Mouse (Mus musculus) megakaryocyte progenitor cell, adult 5-6 weeks (primary cell): ENCODE measurements around the gene Prl8a2. TPM values are rescaled to one million over a fixed set of nuclear protein-coding genes. Genes with fewer than 3 reads are reported as not detected.

ENCODE experiments used
- ATAC-seq: replicated peaks from 2 replicates; pipeline ENCODE4 v1.8.0; 2016; ENCODE audit warnings: mild to moderate bottlenecking, moderate TSS enrichment, inconsistent platforms; ENCODE audit not compliant: poor library complexity
- total RNA-seq, 2 experiments: library from RNA; stranded (forward) in 1 of 2; stranded (reverse) in 1 of 2; fragments of 157-497, 149-512 nt in 1 of 2; fragments of 200-1000 nt in 1 of 2; gene quantifications; 2 replicates each; pipeline versions ENCODE4 v1.2.3 to v1.2.4; 2015 to 2017

Prl8a2 gene
- not detected in 2 replicates for total RNA-seq (2015)
- not detected in 2 replicates for total RNA-seq (2017)

DNA sequence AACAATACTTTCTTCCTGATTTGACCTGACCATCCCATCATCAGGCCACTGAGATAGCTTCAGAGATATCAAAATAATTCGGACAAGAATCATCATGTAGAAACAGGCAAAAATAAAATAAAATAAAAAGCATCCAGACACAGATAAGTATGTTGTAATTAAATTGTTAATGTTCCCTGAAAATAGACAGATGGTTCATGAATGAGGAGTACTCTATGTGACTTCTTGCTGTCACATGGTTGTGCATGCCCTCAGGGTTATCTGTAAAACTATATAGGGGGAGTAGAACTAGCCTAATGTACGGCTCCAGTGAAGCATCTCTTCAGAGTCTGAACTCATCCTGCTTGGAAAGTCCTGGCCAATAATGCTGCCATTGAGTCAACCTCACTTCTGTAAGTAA, at the start of gene Prl8a2:
Gene Prl8a2, plus strand, starts transcription at position 301 of the 400 bp plus-strand sequence.
- no peak for ATAC-seq

DNA sequence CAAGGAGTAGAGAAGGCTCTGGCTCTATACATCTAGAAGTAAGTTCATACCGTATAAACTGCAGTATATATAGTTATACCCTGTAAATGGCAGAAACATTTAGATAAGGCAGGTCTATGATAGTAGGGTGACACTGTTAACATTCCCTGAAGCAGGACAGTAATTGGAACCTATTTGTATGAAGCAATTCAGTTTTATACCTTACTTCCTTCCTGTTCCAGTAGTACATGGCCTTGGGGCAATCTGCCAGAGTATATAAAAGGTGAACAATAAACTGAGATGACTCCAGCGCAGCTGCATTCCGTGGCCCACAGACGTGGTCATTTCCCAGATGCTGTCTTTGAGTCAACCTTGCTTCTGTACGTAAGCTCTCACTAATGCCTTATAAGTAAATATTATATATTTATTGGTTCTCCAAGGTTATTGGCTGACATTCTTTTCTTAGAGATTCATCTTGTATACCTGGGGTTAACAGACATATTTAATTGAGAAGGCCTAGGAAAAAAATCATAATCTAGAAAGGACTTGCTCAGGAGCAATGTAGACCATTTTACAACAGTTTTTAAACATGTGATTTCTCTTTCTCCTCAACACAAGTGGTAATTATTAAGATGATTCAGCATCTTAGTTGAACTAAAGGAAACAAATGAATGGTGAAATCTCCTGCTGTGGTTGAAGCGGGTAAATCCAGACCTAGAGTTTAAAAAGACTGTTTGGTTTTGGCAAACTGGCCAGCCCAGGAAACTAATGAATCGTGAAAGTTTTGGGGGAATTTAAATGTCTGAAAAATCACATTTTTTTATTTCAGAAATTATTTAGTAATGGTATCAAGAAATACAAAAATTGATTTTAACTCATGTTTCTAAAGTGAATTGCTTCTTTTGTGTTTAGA, 32.9 kb upstream of the Prl8a2 start, which contains the start of gene Prl6a1:
Gene Prl6a1, plus strand, starts transcription at position 294 of the 892 bp plus-strand sequence.
- no peak for ATAC-seq

DNA sequence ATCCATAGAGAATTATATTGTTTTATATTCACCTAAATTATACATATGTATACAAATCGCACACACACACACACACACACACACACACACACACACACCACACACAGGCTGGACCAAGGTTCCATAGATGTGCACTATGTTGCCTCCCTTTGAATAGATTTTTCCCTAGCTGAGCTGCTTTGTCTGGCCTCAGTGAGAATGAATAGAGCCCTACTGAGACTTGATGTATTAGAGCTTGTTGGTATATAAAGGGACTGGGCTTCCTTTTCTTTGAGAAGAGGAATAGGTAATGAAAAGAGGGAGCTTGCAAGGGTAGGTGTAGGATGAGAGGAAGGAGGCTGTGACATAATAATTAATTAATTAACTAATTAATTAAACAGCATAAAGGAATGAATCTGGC, 10.5 kb upstream of the Prl8a2 start:
- ATAC-seq, result no peak

DNA sequence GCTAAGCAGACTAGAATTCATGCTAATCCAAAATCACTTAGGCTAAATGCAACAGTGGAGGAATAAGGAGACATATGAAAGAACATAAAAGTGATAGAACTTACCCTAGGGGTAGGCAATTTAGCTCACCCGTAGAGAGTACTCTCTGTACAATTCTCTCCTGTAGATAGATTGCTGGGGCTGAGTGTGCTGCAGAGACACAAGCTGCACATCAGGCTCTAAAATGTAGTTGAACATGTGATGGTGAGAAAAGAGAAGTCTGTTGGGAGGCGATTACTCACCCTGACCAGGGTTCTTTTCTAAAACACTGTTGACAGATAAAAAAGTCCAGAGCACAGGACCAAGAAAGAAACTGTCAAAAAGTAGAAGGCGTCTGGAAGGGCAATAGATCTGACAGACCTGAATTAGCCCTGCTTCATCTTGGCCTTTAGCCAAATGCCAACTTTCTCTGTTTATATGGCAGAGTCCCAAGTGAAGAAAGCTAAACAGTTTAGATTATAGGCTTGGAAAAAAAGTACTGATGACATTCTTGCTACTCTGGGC, 2.7 kb upstream of the Prl8a2 start:
- no peak for ATAC-seq

DNA sequence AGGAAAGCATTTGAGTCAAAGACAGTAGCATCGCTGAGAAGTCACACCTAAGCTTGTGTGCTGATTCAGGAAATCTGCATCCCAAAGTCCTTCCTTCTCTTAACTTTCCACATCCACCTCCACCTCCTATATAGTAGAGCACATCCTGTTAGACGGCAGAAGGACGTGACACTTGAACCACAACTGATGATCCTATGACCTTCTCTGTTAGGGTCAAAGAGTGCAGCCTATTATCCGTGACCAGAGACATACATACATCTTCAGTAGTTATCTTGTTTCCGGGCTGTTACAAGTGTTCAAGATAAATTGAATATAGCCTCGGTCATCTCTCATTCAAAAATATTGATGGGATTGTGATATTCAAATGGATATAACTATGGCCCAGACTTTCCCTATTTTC, 45.3 kb downstream of the Prl8a2 start, which contains the start of gene Prl2b1:
Gene Prl2b1, minus strand, starts transcription at position 101 of the 400 bp plus-strand sequence.
- no peak for ATAC-seq

DNA sequence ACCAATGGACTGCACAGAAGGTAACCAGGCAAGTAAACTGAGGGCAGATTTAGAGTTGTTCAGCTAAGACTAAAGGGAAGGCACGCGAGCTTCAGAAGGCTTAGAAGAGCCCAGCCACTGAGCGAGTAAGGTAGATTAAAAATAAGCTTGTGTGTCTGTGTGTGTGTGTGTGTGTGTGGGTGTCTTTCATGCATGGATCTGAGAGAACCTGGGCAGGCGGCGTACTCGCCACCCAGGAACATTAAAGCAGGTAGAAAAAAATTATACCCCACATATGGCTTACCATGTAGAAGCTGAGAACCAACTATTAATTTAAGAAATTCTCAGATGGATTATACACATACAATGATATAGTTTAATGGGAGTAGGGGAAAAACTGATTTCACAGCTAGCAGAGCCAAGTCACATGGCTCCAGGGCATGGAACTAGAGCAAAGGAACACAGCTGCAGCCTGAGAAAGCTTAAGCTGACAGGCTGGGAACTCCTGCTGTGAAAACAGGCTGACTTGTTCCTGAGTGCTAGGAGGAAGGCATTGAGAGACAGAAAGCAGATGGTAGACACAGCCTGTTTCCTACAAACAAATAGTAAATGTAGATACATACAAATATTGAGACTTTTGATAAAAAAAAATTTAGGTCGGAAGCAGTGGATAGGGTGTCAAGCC, 53.7 kb downstream of the Prl8a2 start:
- no peak for ATAC-seq

Other genes starting within 250 kb of the Prl8a2 start
- gene Prl3d2, start 224.0 kb upstream of the Prl8a2 start, total RNA-seq (2015), result not detected in 2 replicates
- gene Prl3d2, start 224.0 kb upstream of the Prl8a2 start, total RNA-seq (2017), result not detected in 2 replicates
- not detected in 2 replicates for gene Prl3d3, start 188.9 kb upstream of the Prl8a2 start, total RNA-seq (2015)
- gene Prl3d3, start 188.9 kb upstream of the Prl8a2 start, total RNA-seq (2017), result not detected in 2 replicates
- not detected in 2 replicates for gene Prl3c1, start 149.0 kb upstream of the Prl8a2 start, total RNA-seq (2015)
- not detected in 2 replicates for gene Prl3c1, start 149.0 kb upstream of the Prl8a2 start, total RNA-seq (2017)
- gene Prl3b1, start 103.8 kb upstream of the Prl8a2 start, total RNA-seq (2015), result not detected in 2 replicates
- gene Prl3b1, start 103.8 kb upstream of the Prl8a2 start, total RNA-seq (2017), result not detected in 2 replicates
- not detected in 2 replicates for gene Prl3a1, start 86.2 kb upstream of the Prl8a2 start, total RNA-seq (2015)
- gene Prl3a1, start 86.2 kb upstream of the Prl8a2 start, total RNA-seq (2017), result not detected in 2 replicates
- gene Prl6a1, start 33.0 kb upstream of the Prl8a2 start, total RNA-seq (2015), result not detected in 2 replicates
- gene Prl6a1, start 33.0 kb upstream of the Prl8a2 start, total RNA-seq (2017), result not detected in 2 replicates
- gene Prl2b1, start 45.2 kb downstream of the Prl8a2 start, total RNA-seq (2015), result not detected in 2 replicates
- gene Prl2b1, start 45.2 kb downstream of the Prl8a2 start, total RNA-seq (2017), result not detected in 2 replicates
- not detected in 2 replicates for gene Prl8a6, start 93.0 kb downstream of the Prl8a2 start, total RNA-seq (2015)
- not detected in 2 replicates for gene Prl8a6, start 93.0 kb downstream of the Prl8a2 start, total RNA-seq (2017)
- gene Prl8a8, start 167.5 kb downstream of the Prl8a2 start, total RNA-seq (2015), result not detected in 2 replicates
- gene Prl8a8, start 167.5 kb downstream of the Prl8a2 start, total RNA-seq (2017), result not detected in 2 replicates
- gene Prl8a9, start 218.9 kb downstream of the Prl8a2 start, total RNA-seq (2015), result not detected in 2 replicates
- gene Prl8a9, start 218.9 kb downstream of the Prl8a2 start, total RNA-seq (2017), result not detected in 2 replicates
- gene Prl8a1, start 236.5 kb downstream of the Prl8a2 start, total RNA-seq (2015), result not detected in 2 replicates
- not detected in 2 replicates for gene Prl8a1, start 236.5 kb downstream of the Prl8a2 start, total RNA-seq (2017)